36 mouse cellular contexts compared by ENCODE assay signal in genomic region chr13:53419681-53420080, GRCm38 (mm10). TPM values are rescaled to one million over a fixed set of nuclear protein-coding genes. Genes with fewer than 3 reads are reported as not detected.
"Had no signal": no experiment of that assay in that cellular context is flagged by ENCODE, and none has a peak within 500 bp of the region (broad histone marks: within the 10 kb centered on the region; RNA-seq: fewer than 3 reads in every experiment).

No protein-coding gene starts in this region.

- H3K9ac ChIP-seq: limb, embryonic 12.5 days; limb, embryonic 13.5 days; limb, embryonic 15.5 days; liver, embryonic 12.5 days; liver, embryonic 13.5 days; liver, embryonic 14.5 days; liver, embryonic 15.5 days; liver, postnatal 0 days; lung, embryonic 14.5 days; lung, embryonic 15.5 days; midbrain, embryonic 12.5 days; midbrain, embryonic 13.5 days; midbrain, embryonic 15.5 days had no signal

- H3K27ac ChIP-seq: limb, embryonic 10.5 days; limb, embryonic 12.5 days; limb, embryonic 13.5 days; limb, embryonic 15.5 days; liver, embryonic 12.5 days; liver, embryonic 13.5 days; liver, embryonic 14.5 days; liver, embryonic 15.5 days; lung, embryonic 15.5 days; macrophage; midbrain, embryonic 10.5 days; midbrain, embryonic 12.5 days; midbrain, embryonic 13.5 days; midbrain, embryonic 15.5 days had no signal

- H3K4me2 ChIP-seq: limb, embryonic 12.5 days; limb, embryonic 13.5 days; limb, embryonic 15.5 days; liver, embryonic 11.5 days; liver, embryonic 12.5 days; liver, embryonic 13.5 days; liver, embryonic 15.5 days; lung, embryonic 14.5 days; lung, embryonic 15.5 days; midbrain, embryonic 11.5 days; midbrain, embryonic 12.5 days; midbrain, embryonic 13.5 days; midbrain, embryonic 15.5 days had no signal

- DNase-seq: left cerebral cortex, postnatal 4 days; liver; liver, embryonic 13.5 days; liver, postnatal 0 days; lung, adult 18-20 months; lung, adult 2 months; lung, embryonic 14.5 days; lung, postnatal 10 days; lung, postnatal 14 days; lung, postnatal 36 days; lung, postnatal 4 days; midbrain, embryonic 14.5 days had no signal

- H3K27me3 ChIP-seq: limb, embryonic 13.5 days; limb, embryonic 15.5 days; liver, embryonic 12.5 days; liver, embryonic 13.5 days; liver, embryonic 15.5 days; lung, embryonic 15.5 days; midbrain, embryonic 13.5 days; midbrain, embryonic 15.5 days had no signal

- H3K4me1 ChIP-seq: liver, embryonic 12.5 days; liver, embryonic 13.5 days; liver, embryonic 15.5 days; megakaryocyte, embryonic 14.5 days; midbrain, embryonic 12.5 days; midbrain, embryonic 13.5 days; midbrain, embryonic 15.5 days had no signal

- H3K36me3 ChIP-seq: limb, embryonic 10.5 days; limb, embryonic 12.5 days; limb, embryonic 13.5 days; limb, embryonic 15.5 days; liver, embryonic 12.5 days; liver, embryonic 13.5 days; liver, embryonic 15.5 days; lung, embryonic 15.5 days; midbrain, embryonic 10.5 days; midbrain, embryonic 12.5 days; midbrain, embryonic 13.5 days; midbrain, embryonic 15.5 days had no signal

- H3K4me3 ChIP-seq: limb, embryonic 10.5 days; limb, embryonic 12.5 days; limb, embryonic 13.5 days; limb, embryonic 15.5 days; liver, embryonic 12.5 days; liver, embryonic 13.5 days; liver, embryonic 15.5 days; lung, embryonic 15.5 days; megakaryocyte, embryonic 14.5 days; midbrain, embryonic 10.5 days; midbrain, embryonic 12.5 days; midbrain, embryonic 13.5 days; midbrain, embryonic 15.5 days; myocyte had no signal

- ATAC-seq: liver, embryonic 12.5 days; liver, postnatal 0 days; lung, postnatal 0 days; midbrain, embryonic 13.5 days; midbrain, embryonic 15.5 days; midbrain, embryonic 16.5 days had no signal

- H3K9me3 ChIP-seq: limb, embryonic 10.5 days; limb, embryonic 12.5 days; limb, embryonic 13.5 days; limb, embryonic 15.5 days; liver, embryonic 12.5 days; liver, embryonic 13.5 days; liver, embryonic 15.5 days; lung, embryonic 15.5 days; midbrain, embryonic 10.5 days; midbrain, embryonic 12.5 days; midbrain, embryonic 13.5 days; midbrain, embryonic 15.5 days had no signal

RNA-seq across cellular contexts. Expression of gene Msx2, which starts 53.2 kb away (rescaled TPM):
- total RNA-seq: liver, adult 2 months; megakaryocyte progenitor cell, adult 5-6 weeks; megakaryocyte-erythroid progenitor cell, adult 5-6 weeks; monocyte, adult 5-6 weeks had no signal
- polyA plus RNA-seq: liver, adult 2 months; liver, embryonic 15.5 days; liver, embryonic 16.5 days; liver, postnatal 0 days; lung, adult 2 months; macrophage had no signal
